Mouse (Mus musculus): ENCODE measurements at regions not wholly inside any gene's neighbourhood (a gene's known extent, or its start where the extent isn't known, plus 50 kb on each side); places are given as distances from the start of the nearest gene placed in this dataset.

DNA sequence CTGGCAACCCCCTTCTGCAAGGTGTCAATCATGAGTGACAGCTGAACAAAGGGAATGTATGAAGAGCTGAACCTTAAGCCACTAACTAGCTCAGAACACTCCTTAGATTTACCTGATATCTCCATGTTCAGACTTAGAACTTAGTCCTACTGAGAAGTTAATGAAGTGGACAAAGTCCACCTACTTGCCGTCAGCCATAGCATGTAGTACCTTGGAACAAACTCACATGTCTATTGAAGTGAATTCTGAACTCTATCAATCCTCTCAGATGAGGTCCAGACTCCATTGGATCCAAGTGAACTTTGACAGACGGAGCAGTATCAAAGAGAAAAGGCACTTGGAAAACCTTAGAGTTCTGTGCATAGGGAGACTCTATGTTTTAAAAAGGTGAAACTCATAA lies 521.8 kb downstream of the Trib2 start:
- no peaks in the 10 kb centered on the region for H3K27me3 ChIP-seq (ENCODE audit: control insufficient read depth, insufficient read depth, low read length)
- H3K27ac ChIP-seq (ENCODE audit: control insufficient read depth, insufficient read depth, low read length), result no peak overlapping the region
- no peak for DNase-seq
- no peaks in the 10 kb centered on the region for H3K36me3 ChIP-seq (ENCODE audit: control insufficient read depth, insufficient read depth, low read length)
- no peaks in the 10 kb centered on the region for H3K4me1 ChIP-seq (replicated peaks; ENCODE audit: control insufficient read depth, insufficient read depth, low read length)
- TF ChIP-seq CTCF (IDR thresholded peaks at IDR 0.05; ENCODE audit: borderline replicate concordance, control insufficient read depth, extremely low read depth, insufficient read depth, low read length, poor library complexity) (no peak), POLR2A (IDR thresholded peaks at IDR 0.05; ENCODE audit: control insufficient read depth, extremely low read depth, insufficient read depth, low read length, poor library complexity) (no peak)
- H3K4me3 ChIP-seq (ENCODE audit: control insufficient read depth, insufficient read depth, low read length), result no peak overlapping the region
- 93% methylated on average over 2 of the region's 2 CpGs for WGBS

- Histone ChIP-seq H3K4me1 (replicated peaks; ENCODE audit: control insufficient read depth, insufficient read depth, low read length) (no peaks in the 10 kb centered on the region), H3K27me3 (ENCODE audit: control insufficient read depth, insufficient read depth, low read length) (no peaks in the 10 kb centered on the region), H3K4me3 (ENCODE audit: control insufficient read depth, insufficient read depth, low read length) (no peak overlapping the region), H3K36me3 (ENCODE audit: control insufficient read depth, insufficient read depth, low read length) (no peaks in the 10 kb centered on the region), H3K27ac (ENCODE audit: control insufficient read depth, insufficient read depth, low read length) (no peak overlapping the region)
- DNase-seq, result no peak
- TF ChIP-seq POLR2A (IDR thresholded peaks at IDR 0.05; ENCODE audit: control insufficient read depth, extremely low read depth, insufficient read depth, low read length, poor library complexity) (no peak), CTCF (IDR thresholded peaks at IDR 0.05; ENCODE audit: borderline replicate concordance, control insufficient read depth, extremely low read depth, insufficient read depth, low read length, poor library complexity) (no peak)
- WGBS, result 94% methylated on average over 1 of the region's 1 CpGs
These were observed 554.6 kb downstream of the Trib2 start for GRCm38 (mm10) chr12:15262165-15262564.

GRCm38 (mm10) chr12:15261604-15262003 lies 555.1 kb downstream of the Trib2 start:
- no peaks in the 10 kb centered on the region for H3K4me1 ChIP-seq (replicated peaks; ENCODE audit: control insufficient read depth, insufficient read depth, low read length)
- no peak overlapping the region for H3K4me3 ChIP-seq (ENCODE audit: control insufficient read depth, insufficient read depth, low read length)
- no peak overlapping the region for H3K27ac ChIP-seq (ENCODE audit: control insufficient read depth, insufficient read depth, low read length)
- H3K36me3 ChIP-seq (ENCODE audit: control insufficient read depth, insufficient read depth, low read length), result no peaks in the 10 kb centered on the region
- no peak for TF ChIP-seq CTCF (IDR thresholded peaks at IDR 0.05; ENCODE audit: borderline replicate concordance, control insufficient read depth, extremely low read depth, insufficient read depth, low read length, poor library complexity)
- no peak for TF ChIP-seq POLR2A (IDR thresholded peaks at IDR 0.05; ENCODE audit: control insufficient read depth, extremely low read depth, insufficient read depth, low read length, poor library complexity)
- no peaks in the 10 kb centered on the region for H3K27me3 ChIP-seq (ENCODE audit: control insufficient read depth, insufficient read depth, low read length)
- 85% methylated on average over 1 of the region's 1 CpGs for WGBS
- no peak for DNase-seq

- no peaks in the 10 kb centered on the region for H3K36me3 ChIP-seq (ENCODE audit: control insufficient read depth, insufficient read depth, low read length)
- H3K4me1 ChIP-seq (replicated peaks; ENCODE audit: control insufficient read depth, insufficient read depth, low read length), result no peaks in the 10 kb centered on the region
- TF ChIP-seq POLR2A (IDR thresholded peaks at IDR 0.05; ENCODE audit: control insufficient read depth, extremely low read depth, insufficient read depth, low read length, poor library complexity) (no peak), CTCF (IDR thresholded peaks at IDR 0.05; ENCODE audit: borderline replicate concordance, control insufficient read depth, extremely low read depth, insufficient read depth, low read length, poor library complexity) (no peak)
- H3K4me3 ChIP-seq (ENCODE audit: control insufficient read depth, insufficient read depth, low read length), result no peak overlapping the region
- no peaks in the 10 kb centered on the region for H3K27me3 ChIP-seq (ENCODE audit: control insufficient read depth, insufficient read depth, low read length)
- H3K27ac ChIP-seq (ENCODE audit: control insufficient read depth, insufficient read depth, low read length), result no peak overlapping the region
- no peak for DNase-seq
- 85% methylated on average over 2 of the region's 2 CpGs for WGBS
These were observed 555.8 kb downstream of the Trib2 start for GRCm38 (mm10) chr12:15260907-15261415.

- Histone ChIP-seq H3K27ac (ENCODE audit: control insufficient read depth, insufficient read depth, low read length) (no peak overlapping the region), H3K4me3 (ENCODE audit: control insufficient read depth, insufficient read depth, low read length) (no peak overlapping the region), H3K4me1 (replicated peaks; ENCODE audit: control insufficient read depth, insufficient read depth, low read length) (no peaks in the 10 kb centered on the region), H3K27me3 (ENCODE audit: control insufficient read depth, insufficient read depth, low read length) (no peaks in the 10 kb centered on the region), H3K36me3 (ENCODE audit: control insufficient read depth, insufficient read depth, low read length) (no peaks in the 10 kb centered on the region)
- TF ChIP-seq POLR2A (IDR thresholded peaks at IDR 0.05; ENCODE audit: control insufficient read depth, extremely low read depth, insufficient read depth, low read length, poor library complexity) (no peak), CTCF (IDR thresholded peaks at IDR 0.05; ENCODE audit: borderline replicate concordance, control insufficient read depth, extremely low read depth, insufficient read depth, low read length, poor library complexity) (no peak)
- no peak for DNase-seq
- 84% methylated on average over 4 of the region's 4 CpGs for WGBS
These were observed 571.8 kb downstream of the Trib2 start for GRCm38 (mm10) chr12:15244966-15245365.

GRCm38 (mm10) chr12:15222497-15223170 lies 594.1 kb downstream of the Trib2 start:
- Histone ChIP-seq H3K27me3 (ENCODE audit: control insufficient read depth, insufficient read depth, low read length) (no peaks in the 10 kb centered on the region), H3K36me3 (ENCODE audit: control insufficient read depth, insufficient read depth, low read length) (no peaks in the 10 kb centered on the region), H3K4me3 (ENCODE audit: control insufficient read depth, insufficient read depth, low read length) (no peak overlapping the region), H3K4me1 (replicated peaks; ENCODE audit: control insufficient read depth, insufficient read depth, low read length) (no peaks in the 10 kb centered on the region), H3K27ac (ENCODE audit: control insufficient read depth, insufficient read depth, low read length) (no peak overlapping the region)
- DNase-seq, result no peak
- 93% methylated on average over 5 of the region's 5 CpGs for WGBS
- TF ChIP-seq CTCF (IDR thresholded peaks at IDR 0.05; ENCODE audit: borderline replicate concordance, control insufficient read depth, extremely low read depth, insufficient read depth, low read length, poor library complexity), result no peak
- TF ChIP-seq POLR2A (IDR thresholded peaks at IDR 0.05; ENCODE audit: control insufficient read depth, extremely low read depth, insufficient read depth, low read length, poor library complexity), result no peak
